Mouse (Mus musculus) cerebellum, adult 18-20 months (tissue): Measurements from ENCODE around the gene Dlgap3.
A peak's percentile ranks its signal among the peaks of the same experiment; 100 is the strongest.

Experiments
- DNase-seq, 2 experiments: peaks; one replicate each; pipeline ENCODE4 v3.0.0; 2021

The Dlgap3 gene

DNA sequence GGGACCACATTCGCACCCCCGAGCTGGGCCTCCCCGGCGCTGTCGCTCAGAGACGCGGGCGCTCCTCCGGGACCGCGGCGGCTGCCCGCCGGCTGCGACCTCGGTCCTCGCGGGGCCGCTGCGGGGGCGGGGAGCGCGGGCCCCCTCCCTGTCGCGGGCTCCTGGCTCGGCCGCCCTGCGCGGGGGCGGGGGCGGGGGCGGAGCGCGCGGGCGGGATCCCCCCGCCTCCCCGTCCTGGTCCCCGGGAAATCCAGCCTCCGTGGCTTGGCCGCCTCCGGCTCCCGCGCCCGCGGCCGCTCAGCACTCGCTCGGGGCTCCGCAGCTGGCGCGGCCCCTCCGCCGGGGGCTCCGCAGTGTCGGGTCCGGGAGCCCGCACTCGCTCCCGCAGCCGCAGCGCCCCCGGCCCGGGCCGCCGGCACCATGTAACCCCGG lies at the start of gene Dlgap3:
Gene Dlgap3, plus strand, starts transcription at position 291 of the 432 bp plus-strand sequence.
- DNase-seq = peak; percentile 70 to 88

- DNase-seq = no peak
Observed at GRCm38 (mm10) chr4:127123391-127123790, 45.6 kb upstream of the Dlgap3 start, which contains the start of gene Tmem35b. Tmem35b (plus strand) TSS chr4:127123691.

- DNase-seq = no peak
Observed at GRCm38 (mm10) chr4:127124331-127124730, 44.7 kb upstream of the Dlgap3 start.

DNA sequence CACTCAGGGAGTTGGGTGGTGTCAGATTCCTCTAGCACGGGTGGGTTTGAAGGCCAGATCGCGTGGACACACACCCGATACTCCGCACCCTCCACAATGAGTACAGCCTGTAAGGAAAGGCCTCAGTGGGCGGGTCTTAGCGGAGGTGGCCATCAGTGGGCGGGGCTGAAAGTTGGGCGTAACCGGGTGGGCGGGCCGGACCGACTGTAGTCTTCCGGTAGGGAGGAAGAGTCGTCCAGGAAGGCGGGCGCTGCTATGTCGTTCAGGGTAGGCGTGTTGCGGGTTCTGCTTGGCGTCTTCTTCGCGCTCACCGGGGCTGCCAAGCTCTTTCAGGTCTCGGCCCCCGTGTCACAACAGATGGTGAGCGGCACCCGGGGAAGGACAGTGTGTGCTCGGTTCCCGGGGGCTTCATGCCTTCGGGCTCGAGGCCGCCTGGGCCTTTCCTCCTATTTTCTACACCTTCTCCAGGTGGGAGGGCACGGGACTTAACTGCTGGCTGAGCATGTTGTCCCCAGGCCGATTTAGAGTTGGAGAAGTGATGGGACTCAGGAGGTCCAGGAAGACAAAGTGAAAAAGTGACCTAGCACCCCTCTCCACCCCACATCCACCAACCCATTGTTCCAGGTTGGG lies 43.1 kb upstream of the Dlgap3 start:
- DNase-seq = peak; percentile 78 to 83

GRCm38 (mm10) chr4:127134687-127135086 lies 34.3 kb upstream of the Dlgap3 start:
- no peak for DNase-seq

DNA sequence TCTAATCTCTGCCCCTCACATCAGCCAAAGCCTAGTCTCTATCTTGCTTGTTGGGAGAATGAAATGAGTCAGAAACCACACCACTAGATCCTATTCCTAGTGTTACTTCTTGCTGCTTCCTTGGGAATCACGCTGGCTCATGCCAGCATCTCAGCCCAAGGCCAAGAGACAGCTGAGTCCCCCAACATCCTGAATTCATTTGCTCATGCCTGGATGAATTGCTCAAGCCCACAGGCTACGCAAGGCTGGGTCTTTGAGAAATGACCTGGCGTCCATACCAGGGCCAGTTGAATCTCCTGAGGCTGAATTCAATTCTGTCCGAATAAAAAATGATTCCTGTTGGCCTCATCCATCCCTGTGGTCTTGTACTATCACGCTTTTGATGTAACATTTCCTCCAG lies 31.4 kb upstream of the Dlgap3 start:
- no peak for DNase-seq

GRCm38 (mm10) chr4:127138486-127138885 lies 30.5 kb upstream of the Dlgap3 start:
- DNase-seq = no peak

DNA sequence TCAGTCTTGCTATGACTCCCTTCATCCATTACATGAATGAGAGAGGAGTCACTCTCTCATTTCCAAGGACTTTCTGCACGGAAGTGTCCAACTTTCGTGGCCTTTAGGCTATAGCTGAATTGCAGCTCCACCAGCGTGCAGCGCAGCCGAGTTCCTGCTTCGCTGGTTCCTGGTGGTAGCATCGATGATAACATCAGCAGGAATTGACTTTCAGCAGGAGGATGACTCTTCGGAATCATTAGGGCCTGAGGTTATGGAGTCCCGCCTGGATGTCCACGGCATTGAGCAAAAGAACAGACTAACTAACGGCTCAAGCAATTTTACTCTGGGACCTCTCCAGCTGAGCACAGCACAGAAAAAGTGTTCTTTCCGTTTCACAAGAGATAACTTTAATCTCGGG lies 19.0 kb upstream of the Dlgap3 start:
- no peak for DNase-seq

- no peak for DNase-seq
Observed at GRCm38 (mm10) chr4:127153345-127153744, 15.7 kb upstream of the Dlgap3 start.

DNA sequence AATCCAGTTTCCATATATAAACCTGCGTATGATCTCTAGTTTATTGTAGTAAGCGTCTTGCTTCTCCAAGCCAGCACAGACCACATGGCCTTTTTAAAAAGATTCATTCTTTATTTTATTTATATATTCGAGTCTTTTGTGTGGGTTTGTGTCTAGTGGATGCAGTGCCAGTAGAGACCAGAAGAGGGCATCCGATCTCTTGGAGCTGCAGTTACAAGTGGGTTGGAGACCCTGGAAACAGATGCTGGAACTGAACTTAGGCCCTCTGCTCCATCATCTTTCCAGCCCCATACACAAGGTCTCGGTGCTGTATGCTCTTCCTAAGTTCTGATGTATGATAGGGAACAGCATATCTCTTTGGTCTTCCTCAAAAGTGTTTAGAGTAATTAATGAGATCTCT lies 13.2 kb upstream of the Dlgap3 start:
- DNase-seq = no peak

GRCm38 (mm10) chr4:127157746-127158145 lies 11.3 kb upstream of the Dlgap3 start:
- no peak for DNase-seq

DNA sequence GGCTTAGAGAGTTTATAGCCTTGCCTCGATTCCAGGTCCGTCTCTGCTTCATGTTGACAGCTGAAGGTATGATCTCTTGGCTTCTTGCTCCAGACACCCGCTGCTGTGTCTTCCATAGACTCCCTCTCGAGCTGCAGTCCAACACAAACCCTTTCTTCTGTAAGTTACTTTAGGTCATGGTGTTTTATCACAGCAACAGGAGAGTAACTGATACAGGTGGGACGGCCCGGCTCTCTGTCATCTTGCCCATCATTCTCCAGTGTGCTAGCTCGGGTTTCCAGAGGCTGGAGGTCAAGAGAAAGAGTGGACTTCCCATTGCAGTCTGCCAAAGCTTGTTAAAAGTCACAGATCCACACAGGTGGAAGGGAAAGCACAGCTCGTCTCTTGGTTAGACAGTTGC lies 5.1 kb upstream of the Dlgap3 start:
- no peak for DNase-seq

DNA sequence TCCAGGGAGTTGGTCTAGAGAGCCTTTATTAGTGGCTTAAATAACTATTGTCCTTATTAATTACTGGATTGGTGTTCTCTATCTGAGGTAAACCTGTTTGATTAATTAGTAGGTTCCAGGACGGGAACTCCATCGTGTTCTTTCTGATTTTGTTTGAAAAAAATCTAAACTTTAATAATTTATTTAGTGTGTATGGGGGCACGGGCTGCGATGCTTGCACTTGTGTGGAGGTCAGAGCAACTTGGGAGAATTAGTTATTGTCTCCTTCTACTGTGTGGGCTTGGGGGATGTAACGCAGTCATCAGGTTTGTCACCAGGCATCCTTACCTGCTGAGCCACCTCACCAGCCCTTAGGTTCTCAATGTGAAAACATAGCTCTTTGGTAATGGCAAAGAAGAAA lies 1.9 kb upstream of the Dlgap3 start:
- no peak for DNase-seq

DNA sequence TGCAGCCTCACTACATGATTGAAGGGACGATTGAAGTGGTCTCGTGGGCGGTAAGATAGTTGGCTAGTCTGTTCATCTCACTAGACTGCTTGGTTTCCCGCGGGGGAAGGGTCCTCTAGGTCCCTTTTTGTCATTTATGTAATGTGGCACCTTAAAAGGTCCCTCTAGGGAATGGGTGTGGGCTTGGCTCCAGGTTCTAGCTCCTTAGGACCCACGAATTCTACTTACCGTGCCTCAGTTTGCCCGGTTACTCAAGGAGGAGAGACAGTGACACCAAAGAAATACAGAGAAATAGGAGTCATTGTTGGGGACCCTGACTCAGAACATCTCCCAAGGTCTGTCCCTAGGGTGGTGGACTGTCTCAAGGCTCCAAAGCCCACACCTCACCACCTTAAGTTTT lies 1.3 kb upstream of the Dlgap3 start:
- DNase-seq = peak in 1 of 2 experiments; percentile 24

- peak; percentile 79 to 83 for DNase-seq
Observed at GRCm38 (mm10) chr4:127168211-127168913, 642 bp upstream of the Dlgap3 start.

GRCm38 (mm10) chr4:127169346-127170221 lies 580 bp downstream of the Dlgap3 start:
- peak; percentile 54 to 71 for DNase-seq

DNA sequence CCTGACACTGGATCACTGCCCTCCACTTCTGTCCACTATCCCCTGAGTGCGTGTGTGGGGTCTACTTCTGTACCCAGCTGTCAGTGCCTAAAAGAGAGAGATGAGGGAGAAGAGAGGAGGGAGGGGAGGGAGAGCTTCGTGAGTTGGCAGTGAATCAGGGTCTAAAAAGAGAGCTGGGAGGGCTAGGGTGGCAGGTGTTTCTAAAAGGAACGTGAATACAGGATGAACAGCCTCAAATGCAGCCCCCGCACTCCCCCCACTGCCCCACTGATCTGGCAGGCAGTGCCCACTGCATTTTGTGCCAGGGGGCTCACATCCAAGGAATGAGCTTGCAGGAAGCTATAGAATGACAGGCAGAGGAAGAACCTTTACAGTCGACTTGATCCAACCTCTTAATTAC lies 1.9 kb downstream of the Dlgap3 start:
- DNase-seq = peak; percentile 68 to 73

GRCm38 (mm10) chr4:127171341-127171905 lies 2.4 kb downstream of the Dlgap3 start:
- DNase-seq = peak in 1 of 2 experiments; percentile 29

DNA sequence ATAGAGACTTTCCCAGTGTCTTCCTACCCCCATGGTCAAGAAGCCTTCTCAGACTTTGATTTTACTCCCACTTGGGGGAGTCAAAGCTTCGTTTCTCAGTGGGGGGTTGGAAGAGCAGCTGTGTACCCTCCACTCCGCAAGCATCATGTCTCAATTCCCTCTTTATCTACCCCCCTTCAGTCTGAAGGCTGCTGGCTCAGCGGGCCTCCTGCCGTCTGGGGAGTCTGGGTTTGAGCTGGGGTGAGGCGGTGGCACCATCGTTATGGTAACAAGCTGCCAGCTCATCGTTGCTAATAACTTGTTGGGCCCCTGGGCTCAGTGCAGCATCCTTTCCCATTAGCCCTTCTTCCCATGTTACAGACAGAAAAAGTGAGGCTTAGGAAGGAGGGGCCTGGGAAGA lies 3.1 kb downstream of the Dlgap3 start:
- peak in 1 of 2 experiments; percentile 19 for DNase-seq

- DNase-seq = peak in 1 of 2 experiments; percentile 14
Observed at GRCm38 (mm10) chr4:127172614-127173013, 3.6 kb downstream of the Dlgap3 start.

- DNase-seq = peak in 1 of 2 experiments; percentile 34
Observed at GRCm38 (mm10) chr4:127173461-127173860, 4.5 kb downstream of the Dlgap3 start.

DNA sequence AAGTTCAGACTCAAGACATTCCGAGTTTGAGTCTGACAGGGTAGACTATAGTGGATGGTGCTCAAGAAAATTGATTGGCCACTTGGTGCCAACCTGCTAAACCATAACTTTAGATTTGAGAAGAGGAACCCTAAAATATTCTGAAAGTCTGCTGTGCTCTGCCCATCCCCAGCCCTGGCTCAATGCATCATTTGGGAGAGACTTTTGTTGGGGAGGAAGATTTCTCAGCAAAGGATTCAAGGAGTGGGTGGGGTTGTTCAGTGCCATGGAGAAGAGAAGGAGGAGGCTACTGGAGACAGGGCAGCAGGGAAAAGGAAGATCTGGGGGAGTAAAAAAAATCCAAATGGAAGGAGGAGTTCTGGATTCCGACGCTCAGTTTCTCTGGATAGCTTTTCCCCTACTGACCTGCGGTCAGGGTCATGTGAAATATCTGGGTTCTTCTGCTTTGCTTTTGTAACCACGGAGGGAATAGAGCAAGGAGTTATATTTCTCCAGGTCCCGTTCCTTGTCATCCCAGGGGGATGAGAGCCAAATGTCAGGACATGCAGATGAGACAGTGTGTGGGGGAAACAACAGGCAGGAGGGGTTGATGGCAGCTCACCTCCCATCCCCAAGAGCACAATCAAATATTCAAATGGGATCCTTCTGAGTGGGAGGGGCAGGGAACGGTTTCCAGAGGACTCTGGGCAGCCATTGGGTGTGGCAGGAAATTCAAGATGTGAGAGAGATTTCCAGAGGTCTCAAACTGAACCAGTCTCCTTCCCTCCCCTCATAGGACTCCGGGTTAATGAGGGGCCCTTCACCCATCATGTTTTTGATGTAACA lies 5.3 kb downstream of the Dlgap3 start:
- peak in 1 of 2 experiments; percentile 10 for DNase-seq
